In genomic region chr19:42089748-42090595, GRCm38 (mm10) we compare ENCODE assay signal across 7 mouse cellular contexts. TPM values are rescaled to one million over a fixed set of nuclear protein-coding genes. Genes with fewer than 3 reads are reported as not detected.
DNase-seq lines count a peak whose midpoint lies in the region; ATAC-seq lines count a peak whose summit lies in the region.

Pi4k2a (plus strand) TSS chr19:42090470.

- peak within 1 kb of the TSS; percentile 93 for H3K4me3 ChIP-seq in intestine, embryonic 16.5 days (ENCODE audit: low read length)
- H3K4me3 ChIP-seq in midbrain, embryonic 11.5 days (ENCODE audit: low read depth, low read length), result peak within 1 kb of the TSS; percentile 94

- H3K27ac ChIP-seq in intestine, embryonic 16.5 days (ENCODE audit: low read length), result peak within 1 kb of the TSS; percentile 96
- H3K27ac ChIP-seq in midbrain, embryonic 11.5 days (ENCODE audit: low read depth, low read length), result peak within 1 kb of the TSS; percentile 78

- H3K4me1 ChIP-seq in intestine, embryonic 16.5 days (ENCODE audit: control insufficient read depth, insufficient read depth, low read length), result peaks cover 19% of the 10 kb centered on the region
- peaks cover 13% of the 10 kb centered on the region for H3K4me1 ChIP-seq in midbrain, embryonic 11.5 days (ENCODE audit: control insufficient read depth, insufficient read depth, low read length)

- H3K36me3 ChIP-seq in intestine, embryonic 16.5 days (ENCODE audit: control insufficient read depth, insufficient read depth, low read length), result no peaks in the 10 kb centered on the region
- H3K36me3 ChIP-seq in midbrain, embryonic 11.5 days (ENCODE audit: control insufficient read depth, insufficient read depth, low read length), result no peaks in the 10 kb centered on the region

- WGBS in intestine, embryonic 16.5 days, result under 1% methylated on average over 53 of the region's 55 CpGs
- 1% methylated on average over 55 of the region's 55 CpGs for WGBS in midbrain, embryonic 11.5 days

- H3K27me3 ChIP-seq in intestine, embryonic 16.5 days (replicated peaks; ENCODE audit: control insufficient read depth, insufficient read depth, low read length), result no peaks in the 10 kb centered on the region
- no peaks in the 10 kb centered on the region for H3K27me3 ChIP-seq in midbrain, embryonic 11.5 days (ENCODE audit: control insufficient read depth, insufficient read depth, low read length)

- no peaks in the 10 kb centered on the region for H3K9me3 ChIP-seq in intestine, embryonic 16.5 days (ENCODE audit: control insufficient read depth, low read length)
- no peaks in the 10 kb centered on the region for H3K9me3 ChIP-seq in midbrain, embryonic 11.5 days (ENCODE audit: control insufficient read depth, low read length)

- peak; percentile 100 for DNase-seq in adrenal gland, adult 8-10 months
- peak; percentile 97 for DNase-seq in embryo, embryonic 9.5 days (ENCODE audit: extremely low spot score)
- DNase-seq in gastrocnemius, postnatal 4 days (ENCODE audit: low spot score in 2 of 2), result peak; percentile 93 to 98
- peak; percentile 99 for DNase-seq in left cerebral cortex, postnatal 36 days (ENCODE audit: low spot score in 2 of 2)
- DNase-seq in midbrain, embryonic 11.5 days (ENCODE audit: low spot score, missing footprints), result peak; percentile 99
- peak; percentile 100 for DNase-seq in skeletal muscle tissue, adult 2 months (ENCODE audit: low read depth, low spot score)

- intact Hi-C loops in left cerebral cortex, postnatal 36 days (cut with DNase I), result loop anchor here (5.0 kb wide), 1 partner anchor 77 kb away; no protein-coding TSS in a partner anchor

- H3K9ac ChIP-seq in intestine, embryonic 16.5 days (ENCODE audit: low read depth, low read length), result peak within 1 kb of the TSS; percentile 88
- peak within 1 kb of the TSS; percentile 88 for H3K9ac ChIP-seq in midbrain, embryonic 11.5 days (ENCODE audit: low read length)

- peak; percentile 98 for ATAC-seq in intestine, embryonic 16.5 days
- ATAC-seq in midbrain, embryonic 11.5 days (ENCODE audit: low FRiP score), result peak; percentile 98

- peak within 1 kb of the TSS; percentile 76 for H3K4me2 ChIP-seq in intestine, embryonic 16.5 days (ENCODE audit: low read depth, low read length)
- H3K4me2 ChIP-seq in midbrain, embryonic 11.5 days, result peak within 1 kb of the TSS; percentile 78

RNA-seq across cellular contexts. Expression of gene Pi4k2a, which starts in this region (rescaled TPM):
- 10 to 100 TPM; 78.8 to 81.8 (median 80.4) TPM for total RNA-seq in adrenal gland, adult 8-10 months (2022)
- 10 to 100 TPM; 18.5 to 21.5 TPM for total RNA-seq in gastrocnemius, postnatal 4 days (2021)
- polyA plus RNA-seq in intestine, embryonic 16.5 days (2015; fragmentation: Nextera tagmentation; extraction: Ambion mirVana), result 6.4 and 6.6 TPM in 2 replicates
- 10 to 100 TPM; 63.6 to 72.2 TPM for total RNA-seq in left cerebral cortex, postnatal 36 days (2021)
- 19.9 and 22.1 TPM in 2 replicates for polyA plus RNA-seq in midbrain, embryonic 11.5 days (2014; fragmentation: Nextera tagmentation; extraction: Ambion mirVana)

Comparison
In these comparisons a context has a peak if more than half of its experiments do, and no peak if none do; other contexts are left out.
1. Peak in every context shown above with its lines: DNase-seq, ATAC-seq, H3K4me3 ChIP-seq and H3K27ac ChIP-seq.